8 mouse cellular contexts compared by ENCODE assay signal in genomic region chr13:51964416-51964815, GRCm38 (mm10).
DNase-seq lines count a peak whose midpoint lies in the region; ATAC-seq and TF ChIP-seq lines count a peak whose summit lies in the region.

No protein-coding gene starts in this region.

- no peaks in the 10 kb centered on the region for H3K36me3 ChIP-seq in midbrain, embryonic 10.5 days
- no peaks in the 10 kb centered on the region for H3K36me3 ChIP-seq in midbrain, embryonic 11.5 days (ENCODE audit: control insufficient read depth, insufficient read depth, low read length)
- no peaks in the 10 kb centered on the region for H3K36me3 ChIP-seq in intestine, postnatal 0 days (ENCODE audit: control insufficient read depth, insufficient read depth)
- H3K36me3 ChIP-seq in macrophage (ENCODE audit: inconsistent target) = no peaks in the 10 kb centered on the region

- no peak overlapping the region for H3K4me2 ChIP-seq in midbrain, embryonic 11.5 days
- H3K4me2 ChIP-seq in intestine, postnatal 0 days (replicated peaks; ENCODE audit: low read depth) = no peak overlapping the region

- H3K9ac ChIP-seq in midbrain, embryonic 11.5 days (ENCODE audit: low read length) = no peak overlapping the region
- no peak overlapping the region; the same call in 1 of the 2 replicates for H3K9ac ChIP-seq in intestine, postnatal 0 days (ENCODE audit: low read depth, low read length)

- ATAC-seq in midbrain, embryonic 11.5 days (ENCODE audit: low FRiP score) = no peak
- 0 out of 2 replicates have a peak, but pooled peaks have one; percentile 17 for ATAC-seq in intestine, postnatal 0 days

- H3K27ac ChIP-seq in midbrain, embryonic 10.5 days (replicated peaks) = peak overlapping the region; percentile 71
- H3K27ac ChIP-seq in midbrain, embryonic 11.5 days (ENCODE audit: low read depth, low read length) = no peak overlapping the region
- H3K27ac ChIP-seq in embryonic fibroblast, embryonic 13.5 days (ENCODE audit: insufficient read depth, low read length) = peak overlapping the region; percentile 25
- H3K27ac ChIP-seq in intestine, postnatal 0 days (ENCODE audit: low read depth, low read length) = no peak overlapping the region
- H3K27ac ChIP-seq in macrophage = peak overlapping the region; percentile 50

- no peak overlapping the region for H3K4me3 ChIP-seq in midbrain, embryonic 10.5 days
- no peak overlapping the region for H3K4me3 ChIP-seq in midbrain, embryonic 11.5 days (ENCODE audit: low read depth, low read length)
- no peak overlapping the region for H3K4me3 ChIP-seq in embryonic fibroblast, embryonic 13.5 days (ENCODE audit: insufficient read depth, low read length)
- H3K4me3 ChIP-seq in intestine, postnatal 0 days (ENCODE audit: low read depth, low read length) = no peak overlapping the region
- H3K4me3 ChIP-seq in macrophage (ENCODE audit: inconsistent target) = no peak overlapping the region

- TF ChIP-seq CTCF in embryonic fibroblast, embryonic 13.5 days (IDR thresholded peaks at IDR 0.05; ENCODE audit: borderline replicate concordance, insufficient read depth, low read length) = no peak
- no peak for TF ChIP-seq CTCF in intestine, postnatal 0 days (IDR thresholded peaks at IDR 0.05; ENCODE audit: low read depth)

- DNase-seq in midbrain, embryonic 10.5 days (ENCODE audit: low spot score) = peak; percentile 28
- no peak for DNase-seq in midbrain, embryonic 11.5 days (ENCODE audit: low spot score, missing footprints)
- no peak for DNase-seq in frontal cortex, postnatal 10 days (ENCODE audit: low spot score in 2 of 2)
- DNase-seq in yolk sac, embryonic 10.5 days (ENCODE audit: low spot score) = no peak
- DNase-seq in ovary, adult 18-20 months (ENCODE audit: low spot score) = no peak

- 52% methylated on average over 6 of the region's 6 CpGs for WGBS in midbrain, embryonic 10.5 days
- WGBS in midbrain, embryonic 11.5 days = 47% methylated on average over 6 of the region's 6 CpGs
- 26% methylated on average over 6 of the region's 6 CpGs for WGBS in intestine, postnatal 0 days
- WGBS in macrophage (ENCODE audit: missing documents) = 17% methylated on average over 6 of the region's 6 CpGs

- no peaks in the 10 kb centered on the region for H3K9me3 ChIP-seq in midbrain, embryonic 10.5 days (replicated peaks)
- no peaks in the 10 kb centered on the region for H3K9me3 ChIP-seq in midbrain, embryonic 11.5 days (ENCODE audit: control insufficient read depth, low read length)
- no peaks in the 10 kb centered on the region for H3K9me3 ChIP-seq in intestine, postnatal 0 days (ENCODE audit: control insufficient read depth)

- peaks cover 25% of the 10 kb centered on the region for H3K27me3 ChIP-seq in midbrain, embryonic 10.5 days (ENCODE audit: low read depth, poor library complexity, severe bottlenecking)
- no peaks in the 10 kb centered on the region for H3K27me3 ChIP-seq in midbrain, embryonic 11.5 days (ENCODE audit: control insufficient read depth, insufficient read depth, low read length)
- no peaks in the 10 kb centered on the region for H3K27me3 ChIP-seq in intestine, postnatal 0 days (replicated peaks; ENCODE audit: control insufficient read depth, insufficient read depth, low read length)

- no peaks in the 10 kb centered on the region for H3K79me2 ChIP-seq in macrophage (ENCODE audit: inconsistent target)

- no peak for TF ChIP-seq POLR2A in embryonic fibroblast, embryonic 13.5 days (IDR thresholded peaks at IDR 0.05; ENCODE audit: low read depth, low read length)

- peaks cover 34% of the 10 kb centered on the region for H3K4me1 ChIP-seq in midbrain, embryonic 10.5 days
- H3K4me1 ChIP-seq in midbrain, embryonic 11.5 days (ENCODE audit: control insufficient read depth, insufficient read depth, low read length) = peaks cover 8% of the 10 kb centered on the region; the same call in 1 of the 2 replicates
- peaks cover 34% of the 10 kb centered on the region for H3K4me1 ChIP-seq in embryonic fibroblast, embryonic 13.5 days (ENCODE audit: control insufficient read depth, insufficient read depth, low read length)
- H3K4me1 ChIP-seq in intestine, postnatal 0 days (replicated peaks; ENCODE audit: control insufficient read depth, insufficient read depth, low read length) = 0 out of 2 replicates have a peak, but pooled peaks cover 6% of the 10 kb centered on the region

Comparison
In these comparisons a context has a peak if more than half of its experiments do, and no peak if none do; other contexts are left out.
1. H3K27ac ChIP-seq: peak in midbrain, embryonic 10.5 days (single experiment), embryonic fibroblast, embryonic 13.5 days (single experiment) and macrophage (single experiment); none in midbrain, embryonic 11.5 days (single experiment) and intestine, postnatal 0 days (single experiment).